Mouse (Mus musculus): ENCODE results near the gene Sgms2. TPM values are rescaled to one million over a fixed set of nuclear protein-coding genes. Genes with fewer than 3 reads are reported as not detected.

Sgms2 gene
- polyA plus RNA-seq, 1 experiment, result 0.44 TPM

DNA sequence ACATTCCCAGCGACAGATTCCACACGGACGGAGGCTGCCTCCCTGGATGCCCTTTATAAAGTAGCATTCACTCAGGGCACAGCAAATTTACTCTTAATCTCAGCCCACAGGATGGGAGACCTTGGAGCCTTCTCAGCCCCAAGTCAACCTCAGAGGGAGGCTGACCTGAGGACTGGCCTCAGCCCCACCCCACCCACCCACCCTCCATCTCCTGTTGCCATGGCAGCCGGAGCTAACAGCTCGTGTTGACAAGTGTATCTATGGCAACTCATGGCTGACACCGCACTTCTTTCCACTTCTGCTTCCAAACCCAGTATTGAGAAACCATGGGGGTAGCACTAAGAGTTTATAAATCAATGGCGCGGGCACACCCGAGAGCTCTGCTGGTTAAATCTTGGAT, 20.4 kb downstream of the Sgms2 start:
- no peak overlapping the region for H3K27ac ChIP-seq (ENCODE audit: control insufficient read depth, insufficient read depth, low read length)
- no peaks in the 10 kb centered on the region for H3K36me3 ChIP-seq (ENCODE audit: control insufficient read depth, insufficient read depth, low read length)
- no peak overlapping the region for H3K4me3 ChIP-seq (ENCODE audit: control insufficient read depth, insufficient read depth, low read length)
- WGBS, result 77% methylated on average over 9 of the region's 9 CpGs
- H3K27me3 ChIP-seq (ENCODE audit: control insufficient read depth, insufficient read depth, low read length), result no peaks in the 10 kb centered on the region
- DNase-seq, result no peak
- H3K4me1 ChIP-seq (replicated peaks; ENCODE audit: control insufficient read depth, insufficient read depth, low read length), result no peaks in the 10 kb centered on the region; the same call in 1 of the 2 replicates
- TF ChIP-seq CTCF (IDR thresholded peaks at IDR 0.05; ENCODE audit: borderline replicate concordance, control insufficient read depth, extremely low read depth, insufficient read depth, low read length, poor library complexity) (no peak), POLR2A (IDR thresholded peaks at IDR 0.05; ENCODE audit: control insufficient read depth, extremely low read depth, insufficient read depth, low read length, poor library complexity) (no peak)

DNA sequence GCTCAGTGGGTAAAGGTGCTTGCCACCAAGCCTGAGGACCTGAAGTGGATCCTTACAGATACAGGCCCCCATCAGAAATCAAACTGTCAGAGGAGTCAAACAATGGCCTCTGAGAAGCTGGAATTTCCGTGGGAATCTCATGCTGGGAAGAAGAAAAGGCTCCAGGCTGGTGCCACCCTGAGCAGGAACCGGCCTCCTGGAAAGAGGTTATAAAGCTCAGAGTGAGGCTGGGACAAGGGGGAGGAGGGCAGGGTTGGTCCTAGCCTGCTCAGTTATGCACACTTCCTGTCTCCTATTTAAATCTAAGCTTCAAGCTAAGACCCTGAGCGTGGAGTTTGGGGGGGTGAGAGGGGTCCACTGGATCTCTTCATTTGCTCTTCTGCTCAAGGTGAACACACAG, 21.6 kb downstream of the Sgms2 start:
- no peaks in the 10 kb centered on the region for H3K27me3 ChIP-seq (ENCODE audit: control insufficient read depth, insufficient read depth, low read length)
- no peaks in the 10 kb centered on the region; the same call in 1 of the 2 replicates for H3K4me1 ChIP-seq (replicated peaks; ENCODE audit: control insufficient read depth, insufficient read depth, low read length)
- no peak overlapping the region for H3K27ac ChIP-seq (ENCODE audit: control insufficient read depth, insufficient read depth, low read length)
- WGBS, result 62% methylated on average over 3 of the region's 3 CpGs
- no peak for DNase-seq
- no peak for TF ChIP-seq CTCF (IDR thresholded peaks at IDR 0.05; ENCODE audit: borderline replicate concordance, control insufficient read depth, extremely low read depth, insufficient read depth, low read length, poor library complexity)
- no peak for TF ChIP-seq POLR2A (IDR thresholded peaks at IDR 0.05; ENCODE audit: control insufficient read depth, extremely low read depth, insufficient read depth, low read length, poor library complexity)
- H3K36me3 ChIP-seq (ENCODE audit: control insufficient read depth, insufficient read depth, low read length), result no peaks in the 10 kb centered on the region
- no peak overlapping the region for H3K4me3 ChIP-seq (ENCODE audit: control insufficient read depth, insufficient read depth, low read length)

DNA sequence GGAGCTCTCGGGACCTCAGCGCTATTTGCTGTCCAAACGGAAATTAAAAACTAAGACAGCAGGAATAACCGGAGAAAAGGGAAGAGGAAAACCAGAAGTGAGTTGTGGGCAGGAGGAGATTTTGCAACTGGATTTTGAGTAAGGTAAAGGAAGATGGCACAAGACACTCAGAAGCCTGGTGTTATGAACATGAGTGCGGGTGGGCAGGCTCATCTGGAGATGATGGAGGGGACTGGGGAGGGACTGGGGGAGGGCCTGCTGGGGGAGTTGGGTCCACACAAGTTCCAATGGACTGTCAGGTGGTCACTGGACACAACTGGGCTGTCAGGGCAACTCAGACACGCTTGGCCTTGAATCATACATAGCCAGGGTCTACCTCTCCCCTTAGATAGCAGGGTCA, 24.8 kb downstream of the Sgms2 start:
- H3K36me3 ChIP-seq (ENCODE audit: control insufficient read depth, insufficient read depth, low read length), result no peaks in the 10 kb centered on the region
- H3K27ac ChIP-seq (ENCODE audit: control insufficient read depth, insufficient read depth, low read length), result no peak overlapping the region
- DNase-seq, result no peak
- TF ChIP-seq POLR2A (IDR thresholded peaks at IDR 0.05; ENCODE audit: control insufficient read depth, extremely low read depth, insufficient read depth, low read length, poor library complexity) (no peak), CTCF (IDR thresholded peaks at IDR 0.05; ENCODE audit: borderline replicate concordance, control insufficient read depth, extremely low read depth, insufficient read depth, low read length, poor library complexity) (no peak)
- H3K4me1 ChIP-seq (replicated peaks; ENCODE audit: control insufficient read depth, insufficient read depth, low read length), result no peaks in the 10 kb centered on the region
- H3K4me3 ChIP-seq (ENCODE audit: control insufficient read depth, insufficient read depth, low read length), result no peak overlapping the region
- H3K27me3 ChIP-seq (ENCODE audit: control insufficient read depth, insufficient read depth, low read length), result no peaks in the 10 kb centered on the region
- 84% methylated on average over 6 of the region's 6 CpGs for WGBS

DNA sequence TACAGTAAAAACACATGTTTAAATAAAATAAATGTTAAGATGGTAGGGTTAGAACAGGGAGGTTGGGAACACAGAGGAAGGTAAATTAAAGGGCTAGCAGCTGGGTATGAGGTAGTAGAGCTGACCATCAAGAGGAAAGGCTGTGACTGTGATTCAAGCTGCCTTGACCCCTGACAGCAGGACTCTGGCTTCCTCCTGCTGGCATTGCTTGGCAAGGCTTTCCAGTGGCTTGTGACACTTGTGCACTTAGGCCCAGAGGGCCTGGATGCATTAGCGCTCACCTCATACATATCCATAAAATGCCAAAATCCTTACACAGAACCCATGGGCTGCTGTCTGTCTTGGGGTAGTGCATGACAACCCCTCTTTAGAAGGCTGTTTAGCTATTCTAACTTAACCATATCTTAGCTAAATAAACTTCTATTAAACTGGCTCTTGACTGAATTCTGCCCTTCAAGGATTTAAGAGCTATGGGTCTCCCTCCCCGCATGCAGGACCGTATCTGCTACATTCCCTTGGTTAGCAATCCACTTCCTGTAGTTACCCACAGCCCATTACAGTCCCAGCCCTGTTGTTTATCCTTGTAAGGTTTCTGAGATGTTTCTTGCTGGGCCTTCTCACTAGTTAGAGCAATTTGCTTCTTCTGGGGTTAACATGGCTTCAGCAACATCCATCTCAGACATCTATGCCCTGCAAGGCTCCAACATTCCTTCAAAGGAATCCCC, 25.5 kb downstream of the Sgms2 start:
- Histone ChIP-seq H3K4me3 (ENCODE audit: control insufficient read depth, insufficient read depth, low read length) (no peak overlapping the region), H3K4me1 (replicated peaks; ENCODE audit: control insufficient read depth, insufficient read depth, low read length) (no peaks in the 10 kb centered on the region), H3K27me3 (ENCODE audit: control insufficient read depth, insufficient read depth, low read length) (no peaks in the 10 kb centered on the region), H3K36me3 (ENCODE audit: control insufficient read depth, insufficient read depth, low read length) (no peaks in the 10 kb centered on the region), H3K27ac (ENCODE audit: control insufficient read depth, insufficient read depth, low read length) (no peak overlapping the region)
- 58% methylated on average over 3 of the region's 3 CpGs for WGBS
- DNase-seq, result no peak
- TF ChIP-seq CTCF (IDR thresholded peaks at IDR 0.05; ENCODE audit: borderline replicate concordance, control insufficient read depth, extremely low read depth, insufficient read depth, low read length, poor library complexity) (no peak), POLR2A (IDR thresholded peaks at IDR 0.05; ENCODE audit: control insufficient read depth, extremely low read depth, insufficient read depth, low read length, poor library complexity) (no peak)

DNA sequence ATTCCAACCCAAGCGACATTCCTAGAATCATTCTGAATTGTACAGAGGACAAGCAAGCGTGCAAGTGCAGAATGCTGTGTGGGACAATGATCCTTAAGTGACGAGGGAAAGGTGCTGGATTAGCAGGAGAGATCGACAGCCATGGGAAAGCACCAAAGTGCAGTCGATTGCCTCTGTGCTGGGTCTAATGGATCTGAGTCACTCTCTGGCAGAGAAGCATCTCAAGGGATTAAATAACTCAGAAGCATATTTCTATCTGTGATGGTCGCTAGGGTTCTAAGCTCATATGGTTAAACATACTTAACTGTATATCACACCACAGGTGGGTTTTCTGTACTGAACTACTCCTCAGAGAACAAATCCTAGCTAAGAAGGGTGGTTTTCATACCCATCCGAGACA, 118.2 kb downstream of the Sgms2 start:
- no peaks in the 10 kb centered on the region for H3K27me3 ChIP-seq (ENCODE audit: control insufficient read depth, insufficient read depth, low read length)
- TF ChIP-seq CTCF (IDR thresholded peaks at IDR 0.05; ENCODE audit: borderline replicate concordance, control insufficient read depth, extremely low read depth, insufficient read depth, low read length, poor library complexity) (no peak), POLR2A (IDR thresholded peaks at IDR 0.05; ENCODE audit: control insufficient read depth, extremely low read depth, insufficient read depth, low read length, poor library complexity) (no peak)
- no peaks in the 10 kb centered on the region for H3K36me3 ChIP-seq (ENCODE audit: control insufficient read depth, insufficient read depth, low read length)
- H3K27ac ChIP-seq (ENCODE audit: control insufficient read depth, insufficient read depth, low read length), result no peak overlapping the region
- no peak for DNase-seq
- H3K4me1 ChIP-seq (replicated peaks; ENCODE audit: control insufficient read depth, insufficient read depth, low read length), result no peaks in the 10 kb centered on the region
- no peak overlapping the region for H3K4me3 ChIP-seq (ENCODE audit: control insufficient read depth, insufficient read depth, low read length)
- WGBS, result 93% methylated on average over 7 of the region's 7 CpGs

DNA sequence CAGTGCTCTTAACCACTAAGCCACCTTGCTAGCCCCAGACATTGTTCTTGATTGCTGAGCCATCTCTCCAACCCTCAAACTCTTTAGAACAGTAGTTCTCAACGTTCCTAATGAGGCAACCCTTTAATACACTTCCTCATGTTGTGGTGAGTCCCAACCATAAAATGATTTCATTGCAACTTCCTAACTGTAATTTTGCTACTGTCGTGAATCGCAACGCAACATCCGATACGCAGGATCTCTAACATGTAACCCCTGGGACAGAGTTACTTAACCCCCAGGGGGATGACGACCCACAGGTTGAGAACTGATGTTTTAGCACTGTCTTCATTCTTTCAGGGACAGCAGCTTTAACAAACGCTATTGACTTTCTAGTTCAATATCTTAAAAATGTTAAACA, 122.5 kb downstream of the Sgms2 start:
- Histone ChIP-seq H3K27ac (ENCODE audit: control insufficient read depth, insufficient read depth, low read length) (no peak overlapping the region), H3K36me3 (ENCODE audit: control insufficient read depth, insufficient read depth, low read length) (no peaks in the 10 kb centered on the region), H3K4me1 (replicated peaks; ENCODE audit: control insufficient read depth, insufficient read depth, low read length) (no peaks in the 10 kb centered on the region), H3K4me3 (ENCODE audit: control insufficient read depth, insufficient read depth, low read length) (no peak overlapping the region), H3K27me3 (ENCODE audit: control insufficient read depth, insufficient read depth, low read length) (no peaks in the 10 kb centered on the region)
- WGBS, result 81% methylated on average over 8 of the region's 8 CpGs
- TF ChIP-seq CTCF (IDR thresholded peaks at IDR 0.05; ENCODE audit: borderline replicate concordance, control insufficient read depth, extremely low read depth, insufficient read depth, low read length, poor library complexity), result no peak
- TF ChIP-seq POLR2A (IDR thresholded peaks at IDR 0.05; ENCODE audit: control insufficient read depth, extremely low read depth, insufficient read depth, low read length, poor library complexity), result no peak
- no peak for DNase-seq

DNA sequence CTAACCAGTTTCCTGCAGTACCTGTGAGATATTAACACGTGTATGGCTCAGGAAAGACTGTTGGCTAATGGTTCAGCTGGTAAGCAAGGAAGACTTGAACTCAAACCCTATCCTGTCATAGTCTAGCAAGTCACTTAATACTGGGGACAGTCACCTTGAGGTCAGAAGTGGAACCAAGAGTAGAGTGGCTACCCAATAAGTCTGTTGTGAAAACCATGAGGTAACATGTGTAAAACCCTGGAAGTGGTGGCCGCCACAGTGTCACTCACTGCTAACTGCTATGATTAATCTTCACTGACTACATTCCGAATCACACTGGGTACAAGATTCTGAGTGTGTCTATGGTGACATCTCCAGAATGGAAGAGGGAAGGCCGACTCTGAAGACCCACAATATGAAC, 123.8 kb downstream of the Sgms2 start:
- no peak for DNase-seq
- no peak for TF ChIP-seq CTCF (IDR thresholded peaks at IDR 0.05; ENCODE audit: borderline replicate concordance, control insufficient read depth, extremely low read depth, insufficient read depth, low read length, poor library complexity)
- TF ChIP-seq POLR2A (IDR thresholded peaks at IDR 0.05; ENCODE audit: control insufficient read depth, extremely low read depth, insufficient read depth, low read length, poor library complexity), result no peak
- Histone ChIP-seq H3K4me1 (replicated peaks; ENCODE audit: control insufficient read depth, insufficient read depth, low read length) (no peaks in the 10 kb centered on the region), H3K27me3 (ENCODE audit: control insufficient read depth, insufficient read depth, low read length) (no peaks in the 10 kb centered on the region), H3K27ac (ENCODE audit: control insufficient read depth, insufficient read depth, low read length) (no peak overlapping the region), H3K36me3 (ENCODE audit: control insufficient read depth, insufficient read depth, low read length) (no peaks in the 10 kb centered on the region), H3K4me3 (ENCODE audit: control insufficient read depth, insufficient read depth, low read length) (no peak overlapping the region)
- 91% methylated on average over 4 of the region's 4 CpGs for WGBS
